Mouse (Mus musculus) CD8-positive naive resting alpha-beta T cell, adult 57 days (primary cell): ENCODE data around the gene Fuca2. TPM values are rescaled to one million over a fixed set of nuclear protein-coding genes. Genes with fewer than 3 reads are reported as not detected.

Experiments used
- total RNA-seq: library from RNA; stranded (reverse); gene quantifications from one replicate; pipeline ENCODE4 v1.2.4, GENCODE M21; 2023

Gene Fuca2
- 24.2 TPM for total RNA-seq

GRCm38 (mm10) chr10:13499331-13499730, at the start of gene Fuca2:
Gene Fuca2, plus strand, starts transcription at chr10:13499540.

DNA sequence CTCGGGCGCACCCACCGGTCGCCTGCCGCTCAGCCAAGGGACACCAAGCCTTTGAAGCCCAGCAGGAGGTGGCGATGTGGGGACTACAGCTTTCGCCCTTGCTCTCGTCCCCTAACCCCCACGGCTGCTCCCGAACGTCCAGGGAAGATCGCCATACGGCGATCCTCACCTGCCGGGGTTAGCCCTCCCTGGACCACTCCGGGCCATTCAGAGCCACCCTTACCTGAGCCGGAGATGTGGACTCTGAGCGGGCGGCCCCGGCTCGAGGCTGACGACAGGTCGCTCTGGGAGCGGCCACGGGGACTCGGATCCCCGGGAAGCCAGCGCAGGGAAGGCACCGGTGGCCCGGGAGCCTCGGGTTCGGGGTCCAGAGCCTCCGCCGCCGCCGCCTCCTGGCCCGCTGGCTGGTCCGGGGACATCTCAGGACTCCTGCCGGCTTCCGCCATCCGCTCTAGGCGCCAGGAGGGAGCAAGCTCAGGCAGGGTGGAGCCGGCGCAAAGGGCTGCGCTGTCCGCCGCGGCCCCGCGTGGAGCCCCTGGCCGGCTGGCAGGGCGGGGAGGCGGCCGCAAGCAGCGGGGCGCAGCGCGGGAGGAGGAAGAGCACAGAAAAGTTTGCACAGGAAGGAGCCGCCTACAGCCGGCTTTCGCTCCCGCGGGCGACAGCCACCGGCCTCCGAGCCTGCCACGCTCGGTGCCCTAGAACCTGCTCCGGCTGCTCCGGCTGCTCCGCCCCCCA, 25.3 kb upstream of the Fuca2 start, which contains the start of gene Phactr2:
Gene Phactr2, minus strand, starts transcription at position 580 of the 735 bp plus-strand sequence.

DNA sequence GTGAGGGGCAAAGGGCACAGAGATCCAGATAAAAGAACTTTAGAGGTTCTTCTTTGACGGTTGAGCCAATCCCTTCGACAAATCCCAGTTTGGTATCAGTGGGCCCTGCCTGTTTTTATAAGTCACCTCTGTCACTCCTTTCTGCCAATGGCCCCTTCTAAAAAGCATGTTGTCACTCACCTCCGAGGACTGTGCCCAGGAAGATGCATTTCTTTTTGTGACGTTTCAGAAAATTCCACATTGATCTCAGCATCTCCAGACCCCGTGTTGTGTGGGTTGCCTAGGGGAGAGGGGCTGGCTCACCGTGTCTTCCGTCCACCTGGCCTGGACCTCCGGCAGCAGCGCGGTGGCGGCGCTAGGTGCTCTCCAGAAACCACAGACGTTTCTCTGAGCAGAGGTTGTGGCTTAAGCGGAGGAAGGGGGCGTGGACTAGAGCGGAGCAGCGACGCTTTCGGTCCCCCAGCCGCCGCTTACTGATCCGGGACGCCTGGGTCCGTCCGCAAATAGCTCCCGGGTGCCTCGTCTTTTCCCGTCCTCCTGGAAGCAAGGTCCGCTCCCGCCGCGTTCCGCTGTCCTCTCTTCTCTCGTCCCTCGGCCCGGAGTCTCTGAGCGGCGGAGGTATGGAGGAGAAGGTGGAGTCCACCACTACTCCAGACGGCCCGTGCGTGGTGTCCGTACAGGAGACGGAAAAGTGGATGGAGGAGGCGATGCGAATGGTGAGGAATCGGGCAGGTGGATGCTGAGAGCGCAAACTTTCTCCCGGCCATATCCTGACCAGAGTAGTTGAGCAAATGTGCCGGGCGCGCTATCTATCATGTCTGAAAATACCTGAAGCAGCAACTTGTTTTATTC, 53.5 kb downstream of the Fuca2 start, which contains the start of the genes Adat2 and Pex3:
Gene Adat2, plus strand, starts transcription at position 249 of the 852 bp plus-strand sequence.
Gene Pex3, minus strand, starts transcription at position 497 of the 852 bp plus-strand sequence.

Other genes starting within 250 kb of the Fuca2 start
- gene Phactr2, start 25.1 kb upstream of the Fuca2 start, total RNA-seq, result 14.4 TPM
- gene Adat2, start 53.4 kb downstream of the Fuca2 start, total RNA-seq, result 10.1 TPM
- gene Pex3, start 53.6 kb downstream of the Fuca2 start, total RNA-seq, result 30.9 TPM